Mouse (Mus musculus): Measurements from ENCODE around the gene Sema7a. TPM values are rescaled to one million over a fixed set of nuclear protein-coding genes. Genes with fewer than 3 reads are reported as not detected.

Gene Sema7a
- total and polyA plus RNA-seq, 2 experiments from 2014 or later = 3.2 to 27.2 TPM

DNA sequence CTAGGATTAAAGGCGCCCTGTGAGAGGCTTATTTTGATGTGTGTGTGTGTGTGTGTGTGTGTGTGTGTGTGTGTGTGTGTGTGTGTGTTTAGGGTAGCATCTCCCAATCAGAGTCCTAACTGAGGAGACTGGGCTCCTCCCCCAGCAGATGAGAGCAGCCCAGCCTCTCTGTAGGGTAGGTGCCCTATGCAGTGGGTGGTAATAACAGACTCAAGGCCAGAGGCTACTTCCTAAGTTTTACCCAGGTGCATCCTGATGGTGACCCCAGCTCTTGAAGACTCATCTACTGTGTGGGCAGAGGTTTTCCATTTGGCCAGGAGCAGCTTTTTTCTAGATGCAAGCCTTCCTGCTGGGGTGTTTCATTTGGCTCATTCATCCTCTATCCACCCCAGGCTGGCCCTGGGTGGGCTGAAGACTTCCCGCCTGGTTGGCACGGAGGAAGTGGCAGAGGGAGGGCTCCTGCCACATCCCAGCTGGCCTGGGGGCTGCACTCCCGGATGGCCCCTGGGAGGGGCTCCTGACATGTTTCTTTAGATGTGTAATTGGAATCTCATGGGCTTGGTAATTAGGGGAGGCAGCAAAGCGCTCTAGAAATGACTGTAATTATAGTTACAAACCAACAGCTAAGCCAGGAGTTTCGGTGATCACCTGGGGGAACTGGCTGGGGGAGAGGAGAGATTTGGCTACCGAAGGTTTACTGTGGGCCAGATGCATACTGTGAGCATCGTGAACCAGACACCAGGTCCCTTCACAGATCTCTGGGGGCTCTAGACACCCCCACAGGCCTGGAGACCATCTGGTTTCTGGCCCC lies 53.1 kb downstream of the Sema7a start:
- no peak for TF ChIP-seq CTCF (IDR thresholded peaks at IDR 0.05; ENCODE audit: low read depth)
- ATAC-seq (peak; percentile 62), DNase-seq (peak; percentile 34)
- WGBS = 25% methylated on average over 8 of the region's 8 CpGs
- Histone ChIP-seq H3K36me3 (ENCODE audit: insufficient read depth) (no peaks in the 10 kb centered on the region), H3K4me1 (ENCODE audit: insufficient read depth) (0 out of 2 replicates have a peak, but pooled peaks cover 8% of the 10 kb centered on the region), H3K27me3 (ENCODE audit: insufficient read depth, low read length) (no peaks in the 10 kb centered on the region), H3K9me3 (ENCODE audit: low read length) (no peaks in the 10 kb centered on the region), H3K9ac (no peak overlapping the region), H3K4me3 (ENCODE audit: low read depth, low read length) (no peak overlapping the region), H3K27ac (ENCODE audit: low read depth, low read length) (no peak overlapping the region), H3K4me2 (ENCODE audit: low read depth) (no peak overlapping the region)

DNA sequence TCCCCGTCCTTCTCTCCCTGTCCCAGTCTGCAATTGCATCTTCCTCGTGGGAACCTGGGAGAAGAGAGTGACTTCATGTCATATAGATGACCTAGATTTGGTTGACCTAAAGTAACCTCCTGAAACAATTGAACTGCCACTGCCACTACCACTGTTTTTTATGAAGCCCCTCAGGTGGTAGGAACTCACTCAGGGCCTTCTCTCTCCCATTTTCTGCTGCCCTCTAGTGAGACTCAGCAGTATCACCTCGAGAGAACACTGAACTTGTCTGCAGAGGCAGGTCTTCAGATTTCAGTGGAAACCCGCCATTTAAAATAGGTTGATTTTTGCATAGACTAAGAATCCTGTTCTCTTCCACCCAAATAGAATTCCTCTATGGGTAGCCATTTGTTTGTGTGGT lies 55.4 kb downstream of the Sema7a start:
- no peaks in the 10 kb centered on the region for H3K9me3 ChIP-seq (ENCODE audit: low read length)
- H3K36me3 ChIP-seq (ENCODE audit: insufficient read depth) = no peaks in the 10 kb centered on the region
- H3K27ac ChIP-seq (ENCODE audit: low read depth, low read length) = no peak overlapping the region
- no peak overlapping the region for H3K4me2 ChIP-seq (ENCODE audit: low read depth)
- 38% methylated on average over 4 of the region's 4 CpGs for WGBS
- no peak overlapping the region for H3K9ac ChIP-seq
- H3K4me3 ChIP-seq (ENCODE audit: low read depth, low read length) = no peak overlapping the region
- TF ChIP-seq CTCF (IDR thresholded peaks at IDR 0.05; ENCODE audit: low read depth) = peak; percentile 80
- 0 out of 2 replicates have a peak, but pooled peaks cover 5% of the 10 kb centered on the region for H3K4me1 ChIP-seq (ENCODE audit: insufficient read depth)
- ATAC-seq (no peak), DNase-seq (peak; percentile 78)
- H3K27me3 ChIP-seq (ENCODE audit: insufficient read depth, low read length) = no peaks in the 10 kb centered on the region

DNA sequence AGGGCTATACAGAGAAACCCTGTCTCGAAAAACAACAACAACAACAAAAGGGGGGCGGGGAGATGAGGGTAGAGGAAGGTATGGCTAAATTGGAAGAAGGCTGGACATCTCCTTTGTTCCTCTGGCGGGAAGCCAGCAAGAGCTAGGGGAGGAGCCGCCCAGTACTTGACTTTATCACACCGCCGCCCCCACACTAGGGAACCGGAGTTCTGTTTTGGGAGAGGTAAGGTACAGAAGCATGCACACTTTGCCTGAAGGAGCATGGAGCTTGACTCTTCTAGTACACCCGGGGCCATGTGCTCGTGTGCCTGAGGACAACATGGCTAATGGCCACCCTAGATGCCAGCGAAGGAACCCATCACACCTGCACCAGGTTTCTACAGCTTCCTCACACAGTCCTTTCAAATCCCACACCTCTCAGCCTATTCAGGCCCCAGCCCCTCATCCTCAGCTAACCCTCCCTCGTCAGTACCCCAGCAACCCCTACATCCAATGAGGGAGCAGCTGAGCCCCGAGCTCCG lies 57.7 kb downstream of the Sema7a start:
- H3K9me3 ChIP-seq (ENCODE audit: low read length) = no peaks in the 10 kb centered on the region
- DNase-seq (no peak), ATAC-seq (peak; percentile 7)
- peak overlapping the region; percentile 39 for H3K4me3 ChIP-seq (ENCODE audit: low read depth, low read length)
- H3K27ac ChIP-seq (ENCODE audit: low read depth, low read length) = no peak overlapping the region
- H3K4me1 ChIP-seq (ENCODE audit: insufficient read depth) = 0 out of 2 replicates have a peak, but pooled peaks cover 5% of the 10 kb centered on the region
- H3K9ac ChIP-seq = 0 out of 2 replicates have a peak overlapping the region, but pooled peaks have one; percentile 2
- H3K4me2 ChIP-seq (ENCODE audit: low read depth) = peak overlapping the region; percentile 56
- WGBS = 22% methylated on average over 13 of the region's 13 CpGs
- H3K27me3 ChIP-seq (ENCODE audit: insufficient read depth, low read length) = no peaks in the 10 kb centered on the region
- TF ChIP-seq CTCF (IDR thresholded peaks at IDR 0.05; ENCODE audit: low read depth) = no peak
- H3K36me3 ChIP-seq (ENCODE audit: insufficient read depth) = no peaks in the 10 kb centered on the region

DNA sequence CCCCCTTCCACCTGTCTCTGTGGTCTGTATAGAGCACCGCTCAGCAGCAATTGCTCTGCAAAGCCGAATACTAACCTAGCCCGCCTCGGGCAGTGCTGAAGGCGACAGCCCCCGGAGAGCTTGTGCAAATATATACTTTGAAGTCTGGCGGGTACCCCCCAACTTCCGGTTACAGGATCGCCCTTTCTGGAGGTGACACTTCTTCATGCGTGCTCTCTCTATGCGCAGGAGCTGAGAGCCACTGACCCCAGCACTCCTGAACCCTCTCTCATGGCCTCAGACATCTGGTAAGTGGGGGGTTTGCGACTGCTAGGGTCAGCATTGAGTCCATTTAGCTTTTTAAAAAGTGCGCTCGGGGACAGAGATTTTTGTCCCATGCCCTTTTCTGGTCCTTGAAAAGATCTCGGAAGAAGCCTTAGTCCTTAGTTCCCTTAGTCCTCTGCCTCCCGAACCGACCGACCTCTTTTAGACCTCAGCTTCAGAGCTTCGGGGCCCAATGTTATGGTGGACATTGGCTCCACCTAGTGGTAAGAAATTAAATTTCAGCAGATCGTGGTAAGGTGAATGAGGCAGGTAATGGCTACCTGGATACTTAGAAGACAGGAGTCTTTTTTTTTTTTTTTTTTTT lies 58.2 kb downstream of the Sema7a start:
- 3% methylated on average over 20 of the region's 20 CpGs for WGBS
- Histone ChIP-seq H3K36me3 (ENCODE audit: insufficient read depth) (no peaks in the 10 kb centered on the region), H3K9ac (0 out of 2 replicates have a peak overlapping the region, but pooled peaks have one; percentile 2), H3K27ac (ENCODE audit: low read depth, low read length) (no peak overlapping the region), H3K27me3 (ENCODE audit: insufficient read depth, low read length) (no peaks in the 10 kb centered on the region), H3K9me3 (ENCODE audit: low read length) (no peaks in the 10 kb centered on the region), H3K4me1 (ENCODE audit: insufficient read depth) (0 out of 2 replicates have a peak, but pooled peaks cover 2% of the 10 kb centered on the region), H3K4me2 (ENCODE audit: low read depth) (peak overlapping the region; percentile 56), H3K4me3 (ENCODE audit: low read depth, low read length) (peak overlapping the region; percentile 39)
- ATAC-seq (peak; percentile 91), DNase-seq (peak; percentile 88)
- TF ChIP-seq CTCF (IDR thresholded peaks at IDR 0.05; ENCODE audit: low read depth) = peak; percentile 88

DNA sequence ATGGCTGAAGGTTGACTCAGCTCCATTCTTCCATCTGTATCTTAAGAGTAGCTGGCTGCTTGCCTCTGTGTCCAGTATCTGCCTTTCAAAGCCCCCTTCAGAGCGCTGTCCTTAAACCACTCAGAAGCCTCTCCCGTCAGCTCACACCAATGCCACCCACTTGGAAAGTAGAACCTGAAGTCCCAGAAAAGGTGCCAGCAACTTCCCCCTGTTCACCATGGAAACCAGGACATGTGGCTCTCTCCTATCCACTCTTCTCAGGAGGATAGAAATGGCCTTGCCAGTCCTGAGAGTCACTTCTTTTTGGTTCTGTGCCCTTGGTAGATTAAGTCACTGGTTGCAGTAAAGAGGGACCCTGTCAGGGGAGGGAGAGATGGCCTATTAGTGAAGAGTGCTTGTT lies 58.8 kb downstream of the Sema7a start:
- H3K27ac ChIP-seq (ENCODE audit: low read depth, low read length) = no peak overlapping the region
- no peak for DNase-seq
- H3K4me2 ChIP-seq (ENCODE audit: low read depth) = no peak overlapping the region
- 49% methylated on average over 2 of the region's 2 CpGs for WGBS
- no peaks in the 10 kb centered on the region for H3K27me3 ChIP-seq (ENCODE audit: insufficient read depth, low read length)
- no peaks in the 10 kb centered on the region for H3K4me1 ChIP-seq (ENCODE audit: insufficient read depth)
- no peak for TF ChIP-seq CTCF (IDR thresholded peaks at IDR 0.05; ENCODE audit: low read depth)
- H3K9ac ChIP-seq = no peak overlapping the region
- no peaks in the 10 kb centered on the region for H3K9me3 ChIP-seq (ENCODE audit: low read length)
- H3K36me3 ChIP-seq (ENCODE audit: insufficient read depth) = no peaks in the 10 kb centered on the region
- ATAC-seq = no peak
- H3K4me3 ChIP-seq (ENCODE audit: low read depth, low read length) = no peak overlapping the region

DNA sequence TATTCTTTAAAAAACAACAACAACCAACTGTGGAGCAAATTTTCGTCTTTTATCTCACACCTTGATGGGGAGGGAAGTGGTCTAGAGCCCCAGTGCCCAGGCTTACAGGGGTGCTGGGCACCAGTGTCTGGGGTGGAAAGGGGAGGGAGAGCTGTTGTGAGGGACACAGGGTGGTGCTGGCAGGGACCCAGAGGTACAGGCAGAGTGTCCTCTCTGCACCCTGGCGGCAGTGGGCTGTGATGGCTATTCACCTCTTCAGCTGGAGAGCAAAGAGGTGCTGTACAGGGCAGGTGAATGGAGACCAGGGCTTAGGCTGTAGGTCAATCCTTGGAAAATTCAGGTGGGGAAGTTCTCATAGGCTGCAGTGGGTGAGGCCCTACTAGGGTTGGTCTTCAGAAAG lies 59.8 kb downstream of the Sema7a start:
- Histone ChIP-seq H3K4me3 (ENCODE audit: low read depth, low read length) (no peak overlapping the region), H3K9me3 (ENCODE audit: low read length) (no peaks in the 10 kb centered on the region), H3K36me3 (ENCODE audit: insufficient read depth) (no peaks in the 10 kb centered on the region), H3K4me2 (ENCODE audit: low read depth) (no peak overlapping the region), H3K4me1 (ENCODE audit: insufficient read depth) (no peaks in the 10 kb centered on the region), H3K27me3 (ENCODE audit: insufficient read depth, low read length) (no peaks in the 10 kb centered on the region), H3K27ac (ENCODE audit: low read depth, low read length) (no peak overlapping the region), H3K9ac (no peak overlapping the region)
- DNase-seq (no peak), ATAC-seq (no peak)
- WGBS = 45% methylated on average over 2 of the region's 2 CpGs
- no peak for TF ChIP-seq CTCF (IDR thresholded peaks at IDR 0.05; ENCODE audit: low read depth)

DNA sequence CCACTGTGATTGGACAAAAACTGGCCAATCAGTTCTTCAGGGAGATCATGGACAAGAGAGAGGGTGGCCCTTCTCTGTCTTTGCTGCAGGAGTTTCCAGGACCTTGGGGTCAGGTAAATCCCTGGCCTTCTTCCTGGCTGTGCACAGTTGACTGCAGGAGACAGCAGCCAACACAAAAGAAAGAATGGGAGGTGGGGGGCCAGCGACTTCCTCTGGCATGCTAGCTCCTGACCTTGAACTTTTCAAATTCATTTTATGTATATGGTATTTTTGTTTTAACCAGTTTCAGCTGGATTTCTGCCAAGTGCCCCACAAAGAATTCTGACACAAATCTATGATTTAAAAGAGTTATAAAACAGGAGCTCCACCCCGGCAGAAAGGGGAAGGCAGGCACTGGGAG lies 63.4 kb downstream of the Sema7a start:
- no peak for ATAC-seq
- Histone ChIP-seq H3K9me3 (ENCODE audit: low read length) (no peaks in the 10 kb centered on the region), H3K27me3 (ENCODE audit: insufficient read depth, low read length) (no peaks in the 10 kb centered on the region), H3K36me3 (ENCODE audit: insufficient read depth) (no peaks in the 10 kb centered on the region), H3K4me1 (ENCODE audit: insufficient read depth) (0 out of 2 replicates have a peak, but pooled peaks cover 3% of the 10 kb centered on the region), H3K4me2 (ENCODE audit: low read depth) (no peak overlapping the region), H3K27ac (ENCODE audit: low read depth, low read length) (no peak overlapping the region), H3K9ac (no peak overlapping the region), H3K4me3 (ENCODE audit: low read depth, low read length) (no peak overlapping the region)
- TF ChIP-seq CTCF (IDR thresholded peaks at IDR 0.05; ENCODE audit: low read depth) = no peak
- WGBS = 23% methylated on average over 2 of the region's 2 CpGs
- DNase-seq = no peak

All from forebrain, postnatal 0 days (tissue).